Mouse (Mus musculus) forebrain, embryonic 16.5 days (tissue): Measurements from ENCODE around the gene Gm49342. TPM values are rescaled to one million over a fixed set of nuclear protein-coding genes. Genes with fewer than 3 reads are reported as not detected.
"Not testable (repeated sequence)": the region's sequence is repeated elsewhere in the genome, so short reads cannot be mapped to it uniquely, and the experiment has no call there.

Experiments used
- ATAC-seq: fragments of 200-750 bp; cut with Nextera tagmentation; 2 replicates; pipeline ENCODE4 v1.8.0; 2017; ENCODE audit warnings: mild to moderate bottlenecking, moderate library complexity
- H3K27ac ChIP-seq: fragments of 300-500 bp; sonication (generic); 2 replicates; pipeline ENCODE4 v1.5.1; 2014; ENCODE audit warnings: low read length, control low read depth
- H3K27me3 ChIP-seq: fragments of 300-500 bp; sonication (generic); replicated peaks from 2 replicates; pipeline ENCODE4 v1.6.1; 2014; ENCODE audit warnings: low read length; ENCODE audit not compliant: control insufficient read depth, insufficient read depth
- H3K36me3 ChIP-seq: fragments of 300-500 bp; sonication (generic); 2 replicates; pipeline ENCODE4 v1.6.1; 2014; ENCODE audit not compliant: control insufficient read depth, insufficient read depth
- H3K4me1 ChIP-seq: fragments of 300-500 bp; sonication (generic); replicated peaks from 2 replicates; pipeline ENCODE4 v1.6.1; 2014; ENCODE audit warnings: low read length; ENCODE audit not compliant: control insufficient read depth, insufficient read depth
- H3K4me2 ChIP-seq: fragments of 300-500 bp; sonication (generic); 2 replicates; pipeline ENCODE4 v1.6.1; 2014; ENCODE audit warnings: mild to moderate bottlenecking, low read length, control low read depth
- H3K4me3 ChIP-seq: fragments of 300-500 bp; sonication (generic); replicated peaks from 2 replicates; pipeline ENCODE4 v1.5.1; 2014; ENCODE audit warnings: mild to moderate bottlenecking, low read length, control low read depth
- H3K9ac ChIP-seq: fragments of 300-500 bp; sonication (generic); replicated peaks from 2 replicates; pipeline ENCODE4 v1.6.1; 2014; ENCODE audit warnings: low read depth, low read length, control low read depth
- H3K9me3 ChIP-seq: fragments of 300-500 bp; sonication (generic); 2 replicates; pipeline ENCODE4 v1.6.1; 2016; ENCODE audit warnings: low read length; ENCODE audit not compliant: control insufficient read depth
- WGBS: fragments of 180-500 bp; shearing (Covaris S2); extraction: QIAGEN DNeasy Blood & Tissue Kit; methylation state at CpG from one replicate; pipeline ENCODE4 v1.1.7; 2014; 5-methylcytosine and 5-hydroxymethylcytosine counted together
- polyA plus RNA-seq: library from polyadenylated mRNA; unstranded; fragments of >200 nt; fragmentation: Nextera tagmentation; extraction: Ambion mirVana; gene quantifications from 2 replicates; pipeline ENCODE4 v1.2.1, GENCODE M21; 2015

Gene Gm49342
- polyA plus RNA-seq, 1 experiment from 2014 or later: not detected

- not testable (repeated sequence) for H3K9me3 ChIP-seq, H3K4me1 ChIP-seq
These were observed 39.0 kb upstream of the Gm49342 start for GRCm38 (mm10) chr14:50905327-50905726.

GRCm38 (mm10) chr14:50908126-50908525 lies 36.2 kb upstream of the Gm49342 start:
- Histone ChIP-seq H3K4me1 (peaks cover 8% of the 10 kb centered on the region), H3K27me3 (no peaks in the 10 kb centered on the region), H3K9me3 (no peaks in the 10 kb centered on the region), H3K36me3 (peaks cover 12% of the 10 kb centered on the region), H3K4me2 (no peak overlapping the region), H3K27ac (no peak overlapping the region), H3K9ac (no peak overlapping the region), H3K4me3 (no peak overlapping the region)
- no peak for ATAC-seq
- WGBS: 81% methylated on average over 4 of the region's 4 CpGs

More at GRCm38 (mm10) chr14:50905327-50905726, 39.0 kb upstream of the Gm49342 start:
- H3K9ac ChIP-seq, H3K4me2 ChIP-seq, ATAC-seq, H3K27me3 ChIP-seq, H3K4me3 ChIP-seq, H3K36me3 ChIP-seq, H3K27ac ChIP-seq: not testable (repeated sequence)

GRCm38 (mm10) chr14:50911356-50911755 lies 33.0 kb upstream of the Gm49342 start:
- peaks cover 31% of the 10 kb centered on the region for H3K36me3 ChIP-seq
- H3K4me3 ChIP-seq: no peak overlapping the region
- no peaks in the 10 kb centered on the region for H3K9me3 ChIP-seq
- no peak overlapping the region for H3K27ac ChIP-seq
- H3K27me3 ChIP-seq: no peaks in the 10 kb centered on the region
- H3K9ac ChIP-seq: no peak overlapping the region
- 46% methylated on average over 3 of the region's 3 CpGs for WGBS
- no peak for ATAC-seq
- no peak overlapping the region for H3K4me2 ChIP-seq
- no peaks in the 10 kb centered on the region for H3K4me1 ChIP-seq

- Histone ChIP-seq H3K4me2 (peak overlapping the region; percentile 78), H3K4me1 (peaks cover 25% of the 10 kb centered on the region), H3K4me3 (peak overlapping the region; percentile 85), H3K36me3 (peaks cover 18% of the 10 kb centered on the region)
- WGBS: 85% methylated on average over 1 of the region's 1 CpGs
- not testable (repeated sequence) for ATAC-seq, H3K9ac ChIP-seq, H3K27ac ChIP-seq, H3K27me3 ChIP-seq, H3K9me3 ChIP-seq
These were observed 20.9 kb upstream of the Gm49342 start for GRCm38 (mm10) chr14:50923437-50923836.

- peak; percentile 94 for ATAC-seq
- Histone ChIP-seq H3K9ac (peak within 1 kb of the TSS; percentile 68), H3K4me1 (peaks cover 29% of the 10 kb centered on the region), H3K4me2 (peak within 1 kb of the TSS; percentile 78), H3K36me3 (peaks cover 18% of the 10 kb centered on the region), H3K27ac (peak within 1 kb of the TSS; percentile 93), H3K27me3 (no peaks in the 10 kb centered on the region), H3K9me3 (no peaks in the 10 kb centered on the region), H3K4me3 (peak within 1 kb of the TSS; percentile 85)
- under 1% methylated on average over 57 of the region's 57 CpGs for WGBS
These were observed 19.8 kb upstream of the Gm49342 start, which contains the start of the genes Osgep and Apex1 for GRCm38 (mm10) chr14:50924281-50925064. Gene Osgep, minus strand, starts transcription at chr14:50924893. Gene Apex1, plus strand, starts transcription at chr14:50924968.

- H3K9ac ChIP-seq: peak overlapping the region; percentile 68
- peaks cover 36% of the 10 kb centered on the region for H3K4me1 ChIP-seq
- WGBS: under 1% methylated on average over 38 of the region's 38 CpGs
- ATAC-seq: peak; percentile 57; the same call in 1 of the 2 replicates
- peak overlapping the region; percentile 78 for H3K4me2 ChIP-seq
- peaks cover 18% of the 10 kb centered on the region for H3K36me3 ChIP-seq
- no peaks in the 10 kb centered on the region for H3K9me3 ChIP-seq
- no peaks in the 10 kb centered on the region for H3K27me3 ChIP-seq
- peak overlapping the region; percentile 93 for H3K27ac ChIP-seq
- peak overlapping the region; percentile 85 for H3K4me3 ChIP-seq
These were observed 19.0 kb upstream of the Gm49342 start for GRCm38 (mm10) chr14:50925111-50925920.

GRCm38 (mm10) chr14:50927366-50927765 lies 17.0 kb upstream of the Gm49342 start:
- H3K27ac ChIP-seq: no peak overlapping the region
- H3K9ac ChIP-seq: no peak overlapping the region
- H3K4me2 ChIP-seq: no peak overlapping the region
- H3K36me3 ChIP-seq: peaks cover 18% of the 10 kb centered on the region
- peaks cover 40% of the 10 kb centered on the region for H3K4me1 ChIP-seq
- WGBS: 67% methylated on average over 3 of the region's 3 CpGs
- no peak for ATAC-seq
- no peaks in the 10 kb centered on the region for H3K9me3 ChIP-seq
- H3K27me3 ChIP-seq: no peaks in the 10 kb centered on the region
- no peak overlapping the region for H3K4me3 ChIP-seq

GRCm38 (mm10) chr14:50929951-50930350 lies 14.4 kb upstream of the Gm49342 start:
- Histone ChIP-seq H3K27me3 (no peaks in the 10 kb centered on the region), H3K9ac (peak overlapping the region; percentile 99), H3K4me1 (peaks cover 33% of the 10 kb centered on the region), H3K9me3 (no peaks in the 10 kb centered on the region), H3K4me3 (peak overlapping the region; percentile 98), H3K27ac (peak overlapping the region; percentile 86), H3K36me3 (peaks cover 18% of the 10 kb centered on the region), H3K4me2 (peak overlapping the region; percentile 73)
- no peak for ATAC-seq
- 16% methylated on average over 10 of the region's 10 CpGs for WGBS

- Histone ChIP-seq H3K4me1 (peaks cover 33% of the 10 kb centered on the region), H3K36me3 (peaks cover 18% of the 10 kb centered on the region), H3K27me3 (no peaks in the 10 kb centered on the region), H3K9me3 (no peaks in the 10 kb centered on the region), H3K27ac (peak overlapping the region; percentile 86), H3K4me2 (peak overlapping the region; percentile 73), H3K9ac (peak overlapping the region; percentile 99), H3K4me3 (peak overlapping the region; percentile 98)
- under 1% methylated on average over 38 of the region's 38 CpGs for WGBS
- peak; percentile 23 for ATAC-seq
These were observed 14.0 kb upstream of the Gm49342 start for GRCm38 (mm10) chr14:50930377-50930753.
